Mouse (Mus musculus): ENCODE measurements around the gene Chrna5. TPM values are rescaled to one million over a fixed set of nuclear protein-coding genes. Genes with fewer than 3 reads are reported as not detected.

The Chrna5 gene
- polyA plus RNA-seq, 1 experiment from 2014 or later: 3.4 TPM

- Histone ChIP-seq H3K9me3 (no peaks in the 10 kb centered on the region), H3K27me3 (ENCODE audit: insufficient read depth, poor library complexity, severe bottlenecking) (peaks cover 53% of the 10 kb centered on the region), H3K4me1 (replicated peaks) (peaks cover 19% of the 10 kb centered on the region), H3K36me3 (no peaks in the 10 kb centered on the region), H3K27ac (peak within 1 kb of the TSS; percentile 78), H3K4me3 (peak within 1 kb of the TSS; percentile 57)
- DNase-seq (ENCODE audit: low spot score): peak; percentile 71
- under 1% methylated on average over 39 of the region's 39 CpGs for WGBS
These were observed 45.6 kb downstream of the Chrna5 start, which contains the start of gene Chrna3 for GRCm38 (mm10) chr9:55026275-55026663. Chrna3 (minus strand) TSS chr9:55026562.

DNA sequence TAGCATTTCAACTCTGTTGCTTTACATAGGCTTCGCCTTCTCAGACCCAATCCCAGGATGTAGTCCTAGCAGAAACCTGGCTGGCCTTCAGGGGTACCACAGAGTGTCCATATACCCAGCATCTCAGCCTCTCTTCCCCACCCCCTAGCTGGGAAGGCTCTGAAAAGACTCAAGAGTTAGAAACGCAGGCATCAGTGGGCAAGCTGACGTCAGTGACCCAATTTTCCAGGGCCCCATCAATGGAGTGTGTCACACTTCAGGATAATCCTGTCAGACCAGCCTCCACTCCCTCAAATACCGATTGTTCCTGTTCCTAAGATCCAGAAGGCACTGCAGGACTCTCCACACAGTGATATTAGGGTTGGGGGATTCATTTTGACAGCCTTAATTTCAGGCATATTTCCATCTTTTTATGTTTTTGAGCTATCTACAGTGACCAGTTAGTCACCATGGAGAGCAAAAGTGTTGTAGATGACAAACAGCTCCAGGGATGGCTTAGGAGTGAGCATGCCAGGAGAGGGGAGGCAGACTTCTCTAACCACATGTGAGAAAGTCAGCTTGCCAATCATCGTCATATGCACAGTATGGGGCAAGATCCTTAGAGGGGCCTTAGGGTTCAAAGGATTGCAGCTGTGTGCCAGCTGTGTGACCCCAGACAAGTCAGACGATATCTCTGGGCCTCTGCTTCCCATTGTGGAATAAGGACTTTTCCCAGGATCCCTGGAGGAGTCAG, 50.9 kb downstream of the Chrna5 start:
- Histone ChIP-seq H3K4me3 (no peak overlapping the region), H3K27ac (no peak overlapping the region), H3K9me3 (no peaks in the 10 kb centered on the region), H3K36me3 (peaks cover 17% of the 10 kb centered on the region), H3K4me1 (replicated peaks) (peaks cover 4% of the 10 kb centered on the region), H3K27me3 (ENCODE audit: insufficient read depth, poor library complexity, severe bottlenecking) (peaks cover 23% of the 10 kb centered on the region)
- 59% methylated on average over 6 of the region's 6 CpGs for WGBS
- no peak for DNase-seq (ENCODE audit: low spot score)

GRCm38 (mm10) chr9:55038948-55039347, 58.3 kb downstream of the Chrna5 start:
- Histone ChIP-seq H3K27me3 (ENCODE audit: insufficient read depth, poor library complexity, severe bottlenecking) (no peaks in the 10 kb centered on the region), H3K4me3 (no peak overlapping the region), H3K4me1 (replicated peaks) (peaks cover 5% of the 10 kb centered on the region), H3K36me3 (peaks cover 12% of the 10 kb centered on the region), H3K27ac (no peak overlapping the region), H3K9me3 (no peaks in the 10 kb centered on the region)
- 87% methylated on average over 8 of the region's 8 CpGs for WGBS
- DNase-seq (ENCODE audit: low spot score): no peak

- 69% methylated on average over 5 of the region's 5 CpGs for WGBS
- H3K27ac ChIP-seq: no peak overlapping the region
- no peak overlapping the region for H3K4me3 ChIP-seq
- no peak for DNase-seq (ENCODE audit: low spot score)
- H3K36me3 ChIP-seq: peaks cover 7% of the 10 kb centered on the region
- H3K27me3 ChIP-seq (ENCODE audit: insufficient read depth, poor library complexity, severe bottlenecking): no peaks in the 10 kb centered on the region
- no peaks in the 10 kb centered on the region for H3K9me3 ChIP-seq
- H3K4me1 ChIP-seq (replicated peaks): peaks cover 13% of the 10 kb centered on the region
These were observed 59.3 kb downstream of the Chrna5 start for GRCm38 (mm10) chr9:55039983-55040382.

DNA sequence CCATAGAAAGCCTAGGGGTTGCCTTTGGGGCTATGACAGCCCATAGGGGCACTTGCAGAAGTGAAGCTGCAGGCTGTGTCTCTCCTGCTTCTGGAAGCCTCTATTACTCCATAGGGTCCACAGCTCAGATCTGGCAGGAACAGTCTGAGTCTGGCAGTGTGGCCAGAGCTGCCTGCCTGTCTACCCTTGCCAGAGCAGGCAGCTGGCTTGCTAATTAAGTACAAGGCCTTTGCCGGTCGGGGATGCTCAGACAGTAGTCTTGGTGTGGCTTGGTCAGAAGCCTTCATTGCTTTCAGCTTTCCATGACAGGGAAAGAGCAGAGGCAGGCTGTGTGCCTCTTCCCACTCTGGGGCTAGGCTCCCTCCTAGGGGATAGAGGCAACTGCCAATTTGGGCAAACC, 60.7 kb downstream of the Chrna5 start:
- DNase-seq (ENCODE audit: low spot score): no peak

GRCm38 (mm10) chr9:55043688-55044087, 63.0 kb downstream of the Chrna5 start:
- no peaks in the 10 kb centered on the region for H3K36me3 ChIP-seq
- peak overlapping the region; percentile 33 for H3K4me3 ChIP-seq
- H3K9me3 ChIP-seq: no peaks in the 10 kb centered on the region
- peaks cover 38% of the 10 kb centered on the region for H3K4me1 ChIP-seq (replicated peaks)
- H3K27me3 ChIP-seq (ENCODE audit: insufficient read depth, poor library complexity, severe bottlenecking): peaks cover 14% of the 10 kb centered on the region
- DNase-seq (ENCODE audit: low spot score): peak; percentile 41
- peak overlapping the region; percentile 72 for H3K27ac ChIP-seq
- 6% methylated on average over 8 of the region's 8 CpGs for WGBS

More for the DNA sequence above, 60.7 kb downstream of the Chrna5 start:
- WGBS: 67% methylated on average over 2 of the region's 2 CpGs
- Histone ChIP-seq H3K27me3 (ENCODE audit: insufficient read depth, poor library complexity, severe bottlenecking) (0 out of 2 replicates have a peak, but pooled peaks cover 5% of the 10 kb centered on the region), H3K27ac (no peak overlapping the region), H3K36me3 (no peaks in the 10 kb centered on the region), H3K4me1 (replicated peaks) (peaks cover 16% of the 10 kb centered on the region), H3K4me3 (no peak overlapping the region), H3K9me3 (no peaks in the 10 kb centered on the region)

DNA sequence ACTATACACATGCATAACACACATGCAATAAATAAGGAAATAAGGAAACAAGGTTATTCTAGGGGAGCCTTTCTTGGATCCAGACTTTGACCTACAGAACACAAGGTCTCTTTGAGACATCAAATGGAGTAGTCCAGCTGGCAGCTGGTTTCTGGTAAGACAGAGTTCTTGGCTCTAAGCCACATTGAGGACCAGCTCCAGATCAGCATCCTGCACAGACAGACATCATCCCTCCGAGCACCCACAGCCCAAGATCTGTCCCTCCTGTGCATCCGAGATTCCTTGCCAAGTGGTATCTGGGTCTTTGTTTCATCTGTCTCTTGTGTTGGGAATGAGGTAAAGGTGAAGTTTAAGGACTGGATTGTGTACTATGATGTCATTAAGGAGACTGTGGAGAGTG, 64.3 kb downstream of the Chrna5 start:
- 90% methylated on average over 2 of the region's 2 CpGs for WGBS
- Histone ChIP-seq H3K27ac (no peak overlapping the region), H3K36me3 (no peaks in the 10 kb centered on the region), H3K4me3 (no peak overlapping the region), H3K27me3 (ENCODE audit: insufficient read depth, poor library complexity, severe bottlenecking) (peaks cover 14% of the 10 kb centered on the region), H3K4me1 (replicated peaks) (peaks cover 43% of the 10 kb centered on the region), H3K9me3 (no peaks in the 10 kb centered on the region)
- no peak for DNase-seq (ENCODE audit: low spot score)

- Histone ChIP-seq H3K9me3 (no peaks in the 10 kb centered on the region), H3K4me1 (replicated peaks) (peaks cover 43% of the 10 kb centered on the region), H3K27me3 (ENCODE audit: insufficient read depth, poor library complexity, severe bottlenecking) (peaks cover 14% of the 10 kb centered on the region), H3K27ac (no peak overlapping the region), H3K36me3 (no peaks in the 10 kb centered on the region), H3K4me3 (no peak overlapping the region)
- WGBS: 2% methylated on average over 3 of the region's 3 CpGs
- no peak for DNase-seq (ENCODE audit: low spot score)
These were observed 66.1 kb downstream of the Chrna5 start for GRCm38 (mm10) chr9:55046764-55047163.

DNA sequence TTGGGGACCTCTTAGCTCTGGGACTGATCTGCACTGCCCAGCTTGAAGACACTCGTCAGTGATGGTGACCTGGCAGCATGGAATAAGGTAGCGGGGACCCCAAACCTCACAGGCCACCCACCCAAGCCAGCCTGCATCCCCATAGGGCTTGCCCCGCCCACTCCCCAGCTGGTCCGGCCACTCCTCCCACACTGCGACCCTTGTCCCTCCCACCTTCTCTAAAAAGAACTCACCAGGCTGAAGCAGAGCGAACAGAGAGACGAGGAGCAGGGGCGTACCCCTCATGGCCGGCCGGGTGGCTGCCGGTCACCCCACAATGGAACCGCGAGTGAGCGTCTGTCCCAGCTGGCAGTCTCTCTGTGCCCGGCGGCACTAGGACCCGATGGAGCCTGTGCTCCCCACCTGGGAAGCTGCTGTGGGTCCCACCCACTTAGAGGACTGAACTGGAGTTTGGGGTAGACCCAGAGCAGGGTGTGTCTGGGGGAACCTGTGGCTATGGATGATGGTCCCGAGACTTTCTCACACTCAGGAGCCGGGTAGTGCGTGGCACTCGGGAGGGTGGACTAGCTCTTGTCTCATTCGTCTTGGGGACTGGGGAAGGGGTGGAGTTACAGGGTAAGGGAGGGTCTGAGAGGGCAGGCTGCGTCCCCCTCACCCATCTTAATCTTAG, 67.7 kb downstream of the Chrna5 start, which contains the start of gene Chrnb4:
Gene Chrnb4 (minus strand): TSS at position 569 of the 670 bp plus-strand sequence.
- no peaks in the 10 kb centered on the region for H3K9me3 ChIP-seq
- H3K36me3 ChIP-seq: no peaks in the 10 kb centered on the region
- H3K27ac ChIP-seq: peak within 1 kb of the TSS; percentile 75
- H3K4me1 ChIP-seq (replicated peaks): peaks cover 43% of the 10 kb centered on the region
- H3K27me3 ChIP-seq (ENCODE audit: insufficient read depth, poor library complexity, severe bottlenecking): peaks cover 14% of the 10 kb centered on the region
- 1% methylated on average over 23 of the region's 23 CpGs for WGBS
- DNase-seq (ENCODE audit: low spot score): peak; percentile 50
- peak within 1 kb of the TSS; percentile 59 for H3K4me3 ChIP-seq

GRCm38 (mm10) chr9:55055386-55055930, 74.8 kb downstream of the Chrna5 start:
- no peak for DNase-seq (ENCODE audit: low spot score)
- WGBS: 61% methylated on average over 2 of the region's 2 CpGs
- no peaks in the 10 kb centered on the region for H3K36me3 ChIP-seq
- no peaks in the 10 kb centered on the region for H3K4me1 ChIP-seq (replicated peaks)
- H3K9me3 ChIP-seq: no peaks in the 10 kb centered on the region
- no peaks in the 10 kb centered on the region for H3K27me3 ChIP-seq (ENCODE audit: insufficient read depth, poor library complexity, severe bottlenecking)
- no peak overlapping the region for H3K27ac ChIP-seq
- H3K4me3 ChIP-seq: no peak overlapping the region

Other genes starting within 250 kb of the Chrna5 start
- gene Wdr61, start 246.4 kb upstream of the Chrna5 start, polyA plus RNA-seq (2016; fragmentation: Nextera tagmentation; extraction: Ambion mirVana): 150 and 174 TPM in 2 replicates
- 1,866 and 1,915 TPM in 2 replicates for gene Crabp1, start 216.1 kb upstream of the Chrna5 start, polyA plus RNA-seq (2016; fragmentation: Nextera tagmentation; extraction: Ambion mirVana)
- 41.6 and 44.1 TPM in 2 replicates for gene Ireb2, start 117.1 kb upstream of the Chrna5 start, polyA plus RNA-seq (2016; fragmentation: Nextera tagmentation; extraction: Ambion mirVana)
- 4.6 and 4.7 TPM in 2 replicates for gene Hykk, start 63.6 kb upstream of the Chrna5 start, polyA plus RNA-seq (2016; fragmentation: Nextera tagmentation; extraction: Ambion mirVana)
- gene Psma4, start 30.1 kb upstream of the Chrna5 start, polyA plus RNA-seq (2016; fragmentation: Nextera tagmentation; extraction: Ambion mirVana): 319 and 324 TPM in 2 replicates
- gene AY074887, start 29.9 kb upstream of the Chrna5 start, polyA plus RNA-seq (2016; fragmentation: Nextera tagmentation; extraction: Ambion mirVana): 0.69 and 1.0 TPM in 2 replicates
- gene Chrna3, start 45.7 kb downstream of the Chrna5 start, polyA plus RNA-seq (2016; fragmentation: Nextera tagmentation; extraction: Ambion mirVana): 13.7 and 17.3 TPM in 2 replicates
- 3.2 and 4.4 TPM in 2 replicates for gene Chrnb4, start 67.9 kb downstream of the Chrna5 start, polyA plus RNA-seq (2016; fragmentation: Nextera tagmentation; extraction: Ambion mirVana)
- 39.5 and 41.2 TPM in 2 replicates for gene Ube2q2, start 168.0 kb downstream of the Chrna5 start, polyA plus RNA-seq (2016; fragmentation: Nextera tagmentation; extraction: Ambion mirVana)
- 75.0 and 82.5 TPM in 2 replicates for gene Fbxo22, start 228.0 kb downstream of the Chrna5 start, polyA plus RNA-seq (2016; fragmentation: Nextera tagmentation; extraction: Ambion mirVana)

Measured in hindbrain, embryonic 10.5 days (tissue).